Mouse (Mus musculus) cerebellum, adult 2 months (tissue): ENCODE measurements at regions not wholly inside any gene's neighbourhood (a gene's known extent, or its start where the extent isn't known, plus 50 kb on each side); places are given as distances from the start of the nearest gene placed in this dataset.

ENCODE experiments used
- CTCF ChIP-seq: fragments of 200-500 bp; IDR thresholded peaks from 2 replicates; pipeline ENCODE4 v1.5.1; 2011; ENCODE audit warnings: low read depth, mild to moderate bottlenecking, control low read depth, low read length, moderate library complexity, borderline replicate concordance; ENCODE audit not compliant: insufficient read depth
- POLR2A ChIP-seq: fragments of 200-500 bp; IDR thresholded peaks from 2 replicates; pipeline ENCODE4 v1.6.1; 2011; ENCODE audit warnings: low read length, control low read depth, borderline replicate concordance; ENCODE audit not compliant: insufficient read depth

GRCm38 (mm10) chr9:47223536-47223935 lies 225.0 kb downstream of the Gm4791 start:
- TF ChIP-seq CTCF (no peak), POLR2A (no peak)
